Mouse (Mus musculus): ENCODE results near the gene Plcl2. TPM values are rescaled to one million over a fixed set of nuclear protein-coding genes. Genes with fewer than 3 reads are reported as not detected.

Plcl2 gene
- polyA plus RNA-seq, 1 experiment from 2014 or later: 1.1 TPM

DNA sequence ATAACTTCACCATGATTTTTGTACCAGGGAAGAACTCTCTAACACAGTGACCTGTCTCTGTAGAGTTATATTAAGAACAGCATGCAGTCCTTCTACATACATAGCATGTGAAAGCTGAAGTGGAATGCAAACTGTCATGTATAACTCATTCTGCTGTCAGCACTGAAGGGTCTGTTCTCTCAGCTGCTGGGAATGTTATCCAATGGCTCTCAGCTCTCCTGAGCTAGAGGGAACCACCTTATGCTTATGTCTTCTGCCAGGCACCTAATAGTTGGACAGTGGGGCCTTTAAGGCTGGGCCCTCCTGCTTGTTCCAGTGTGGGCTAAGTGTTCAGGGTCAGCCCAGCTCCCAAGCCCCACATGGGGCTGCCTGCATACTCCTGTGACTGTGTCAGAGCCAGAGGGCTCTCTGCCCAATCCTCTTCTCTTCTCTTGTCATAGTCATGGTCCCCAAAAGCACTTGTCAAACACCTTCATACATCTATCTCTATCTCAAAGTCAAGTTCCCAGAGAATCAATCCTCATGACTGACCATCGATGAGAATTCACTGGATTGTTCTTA lies 22.1 kb upstream of the Plcl2 start:
- Histone ChIP-seq H3K27me3 (no peaks in the 10 kb centered on the region), H3K4me2 (no peak overlapping the region), H3K9me3 (replicated peaks) (no peaks in the 10 kb centered on the region), H3K4me3 (replicated peaks) (no peak overlapping the region), H3K27ac (no peak overlapping the region), H3K4me1 (replicated peaks) (no peaks in the 10 kb centered on the region), H3K9ac (no peak overlapping the region), H3K36me3 (no peaks in the 10 kb centered on the region)
- no peak for DNase-seq
- 76% methylated on average over 1 of the region's 1 CpGs for WGBS (ENCODE audit: insufficient replicate concordance)
- no peak for ATAC-seq (ENCODE audit: low read depth)

DNA sequence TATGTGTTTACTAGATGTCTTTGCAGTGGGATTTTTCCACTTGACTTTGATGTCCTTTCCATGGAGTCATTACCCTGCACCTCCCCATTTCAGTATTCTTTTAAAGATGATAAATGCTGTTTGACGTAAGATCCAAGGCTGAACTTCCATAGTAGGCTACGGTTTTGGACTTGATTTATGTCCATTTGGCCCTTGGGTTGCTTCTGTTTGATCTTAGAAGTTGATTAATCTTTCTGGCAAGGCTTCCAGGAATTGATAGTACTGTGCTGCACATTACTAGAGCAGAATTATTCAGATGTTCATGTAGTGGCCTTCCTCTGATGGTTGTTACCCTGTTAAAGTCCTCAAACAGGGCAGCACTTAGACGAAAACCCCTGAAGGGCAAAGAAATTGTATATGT lies 21.5 kb upstream of the Plcl2 start:
- H3K27ac ChIP-seq: no peak overlapping the region
- H3K36me3 ChIP-seq: no peaks in the 10 kb centered on the region
- no peaks in the 10 kb centered on the region for H3K4me1 ChIP-seq (replicated peaks)
- no peak for ATAC-seq (ENCODE audit: low read depth)
- no peak for DNase-seq
- 81% methylated on average over 3 of the region's 3 CpGs for WGBS (ENCODE audit: insufficient replicate concordance)
- no peaks in the 10 kb centered on the region for H3K9me3 ChIP-seq (replicated peaks)
- H3K4me2 ChIP-seq: no peak overlapping the region
- H3K27me3 ChIP-seq: no peaks in the 10 kb centered on the region
- no peak overlapping the region for H3K9ac ChIP-seq
- no peak overlapping the region for H3K4me3 ChIP-seq (replicated peaks)

- no peaks in the 10 kb centered on the region for H3K4me1 ChIP-seq (replicated peaks)
- no peaks in the 10 kb centered on the region for H3K27me3 ChIP-seq
- no peaks in the 10 kb centered on the region for H3K36me3 ChIP-seq
- no peak overlapping the region for H3K4me2 ChIP-seq
- no peak overlapping the region for H3K27ac ChIP-seq
- DNase-seq (no peak), ATAC-seq (ENCODE audit: low read depth) (no peak)
- no peaks in the 10 kb centered on the region for H3K9me3 ChIP-seq (replicated peaks)
- WGBS (ENCODE audit: insufficient replicate concordance): 50% methylated on average over 3 of the region's 3 CpGs
- H3K9ac ChIP-seq: no peak overlapping the region
- H3K4me3 ChIP-seq (replicated peaks): no peak overlapping the region
These were observed 20.8 kb upstream of the Plcl2 start for GRCm38 (mm10) chr17:50488406-50488805.

DNA sequence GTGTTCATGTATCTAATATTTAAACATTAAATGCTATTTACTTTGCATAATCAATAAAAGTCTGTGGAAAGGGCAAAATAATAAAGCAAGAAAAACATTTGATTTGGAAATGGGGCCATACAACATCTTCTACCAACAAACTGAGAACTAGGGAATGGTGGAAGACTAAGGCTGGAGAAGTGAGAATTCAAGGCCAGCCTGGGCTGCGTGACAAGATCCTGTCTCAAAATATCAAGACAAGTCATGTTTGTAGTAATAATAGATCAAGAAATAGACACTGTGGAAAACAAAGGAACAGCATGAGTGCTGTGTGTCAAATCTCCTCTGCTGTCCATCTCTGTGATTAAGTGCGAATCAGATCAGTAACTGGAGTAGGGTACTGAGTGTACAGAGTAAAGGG lies 20.3 kb upstream of the Plcl2 start:
- Histone ChIP-seq H3K27ac (no peak overlapping the region), H3K4me1 (replicated peaks) (no peaks in the 10 kb centered on the region), H3K4me2 (no peak overlapping the region), H3K27me3 (no peaks in the 10 kb centered on the region), H3K36me3 (no peaks in the 10 kb centered on the region), H3K4me3 (replicated peaks) (no peak overlapping the region), H3K9ac (no peak overlapping the region), H3K9me3 (replicated peaks) (no peaks in the 10 kb centered on the region)
- 66% methylated on average over 2 of the region's 2 CpGs for WGBS (ENCODE audit: insufficient replicate concordance)
- ATAC-seq (ENCODE audit: low read depth): no peak
- no peak for DNase-seq

GRCm38 (mm10) chr17:50490644-50491430 lies 18.4 kb upstream of the Plcl2 start:
- Histone ChIP-seq H3K36me3 (no peaks in the 10 kb centered on the region), H3K9me3 (replicated peaks) (no peaks in the 10 kb centered on the region), H3K27ac (no peak overlapping the region), H3K27me3 (peaks cover 3% of the 10 kb centered on the region; the same call in 1 of the 2 replicates), H3K4me3 (replicated peaks) (no peak overlapping the region), H3K4me2 (no peak overlapping the region), H3K4me1 (replicated peaks) (no peaks in the 10 kb centered on the region), H3K9ac (no peak overlapping the region)
- DNase-seq (no peak), ATAC-seq (ENCODE audit: low read depth) (no peak)
- 60% methylated on average over 11 of the region's 11 CpGs for WGBS (ENCODE audit: insufficient replicate concordance)

GRCm38 (mm10) chr17:50491496-50491895 lies 17.7 kb upstream of the Plcl2 start:
- ATAC-seq (ENCODE audit: low read depth) (no peak), DNase-seq (no peak)
- no peaks in the 10 kb centered on the region for H3K9me3 ChIP-seq (replicated peaks)
- no peak overlapping the region for H3K27ac ChIP-seq
- H3K4me2 ChIP-seq: no peak overlapping the region
- no peaks in the 10 kb centered on the region for H3K36me3 ChIP-seq
- WGBS (ENCODE audit: insufficient replicate concordance): 71% methylated on average over 3 of the region's 3 CpGs
- H3K27me3 ChIP-seq: peaks cover 3% of the 10 kb centered on the region; the same call in 1 of the 2 replicates
- H3K4me1 ChIP-seq (replicated peaks): no peaks in the 10 kb centered on the region
- H3K4me3 ChIP-seq (replicated peaks): no peak overlapping the region
- H3K9ac ChIP-seq: no peak overlapping the region

DNA sequence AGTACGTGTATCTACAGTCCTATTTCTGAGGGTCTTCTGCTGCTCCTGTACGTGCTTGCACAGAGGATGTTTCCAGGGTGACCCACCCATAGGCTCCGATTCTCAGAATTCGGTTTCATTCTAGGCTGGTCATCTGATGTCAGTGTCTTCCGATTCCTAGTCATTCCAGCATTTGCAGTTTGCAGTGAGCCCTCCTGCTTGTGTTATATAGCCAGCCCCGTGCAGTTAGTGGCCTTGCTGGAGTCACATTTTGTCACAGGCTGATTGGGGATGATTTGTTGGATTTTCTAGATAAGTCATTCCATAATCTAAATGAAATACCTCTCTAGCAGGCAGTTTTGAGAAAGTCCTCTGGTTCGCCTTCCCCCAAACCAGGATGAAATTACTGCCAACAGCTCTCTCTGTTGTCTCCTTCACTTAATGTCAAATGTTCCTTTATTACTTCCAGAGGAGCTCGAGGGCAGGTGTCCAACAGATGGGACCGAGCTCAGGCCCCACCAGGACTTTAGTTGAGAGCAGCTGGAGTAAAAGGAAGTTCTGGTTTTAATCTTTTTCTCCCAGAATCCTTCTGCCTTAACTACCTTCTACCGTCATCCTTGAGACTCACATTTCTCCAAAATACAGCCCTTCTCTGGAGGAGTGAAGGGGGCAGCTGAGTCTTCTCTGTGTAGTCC lies 13.8 kb upstream of the Plcl2 start:
- Histone ChIP-seq H3K9ac (no peak overlapping the region), H3K27me3 (peaks cover 3% of the 10 kb centered on the region; the same call in 1 of the 2 replicates), H3K4me3 (replicated peaks) (no peak overlapping the region), H3K4me1 (replicated peaks) (no peaks in the 10 kb centered on the region), H3K9me3 (replicated peaks) (no peaks in the 10 kb centered on the region), H3K4me2 (no peak overlapping the region), H3K36me3 (no peaks in the 10 kb centered on the region), H3K27ac (no peak overlapping the region)
- WGBS (ENCODE audit: insufficient replicate concordance): 53% methylated on average over 10 of the region's 10 CpGs
- DNase-seq: no peak
- no peak for ATAC-seq (ENCODE audit: low read depth)

- Histone ChIP-seq H3K27ac (no peak overlapping the region), H3K4me3 (replicated peaks) (no peak overlapping the region), H3K9me3 (replicated peaks) (no peaks in the 10 kb centered on the region), H3K9ac (no peak overlapping the region), H3K27me3 (peaks cover 3% of the 10 kb centered on the region; the same call in 1 of the 2 replicates), H3K4me2 (no peak overlapping the region), H3K4me1 (replicated peaks) (no peaks in the 10 kb centered on the region), H3K36me3 (no peaks in the 10 kb centered on the region)
- 68% methylated on average over 7 of the region's 7 CpGs for WGBS (ENCODE audit: insufficient replicate concordance)
- DNase-seq (no peak), ATAC-seq (ENCODE audit: low read depth) (no peak)
These were observed 11.0 kb upstream of the Plcl2 start for GRCm38 (mm10) chr17:50498062-50498697.

- WGBS (ENCODE audit: insufficient replicate concordance): 56% methylated on average over 16 of the region's 16 CpGs
- Histone ChIP-seq H3K4me2 (no peak overlapping the region), H3K4me1 (replicated peaks) (no peaks in the 10 kb centered on the region)
These were observed 10.0 kb upstream of the Plcl2 start for GRCm38 (mm10) chr17:50499091-50499790.

DNA sequence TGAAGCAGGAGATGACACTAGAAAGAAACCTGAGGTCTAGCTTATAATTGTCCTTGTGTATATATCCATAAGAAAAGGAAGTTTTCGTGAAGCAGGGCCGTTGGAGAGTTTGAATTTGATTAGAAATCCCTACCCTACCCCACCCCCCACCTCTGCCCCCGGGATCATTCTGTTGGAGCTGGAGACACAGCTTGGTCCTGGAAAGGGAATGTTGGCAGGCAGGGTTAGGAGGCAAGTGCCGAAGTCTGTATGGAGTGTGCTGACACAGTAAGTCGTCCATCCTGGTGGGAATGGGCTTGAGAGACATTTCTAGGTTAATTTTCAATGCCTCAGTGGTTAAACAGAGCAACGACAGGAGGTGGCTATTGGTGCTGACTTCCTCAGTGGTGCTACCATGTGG lies 8.4 kb upstream of the Plcl2 start:
- DNase-seq (no peak), ATAC-seq (ENCODE audit: low read depth) (no peak)
- 65% methylated on average over 6 of the region's 6 CpGs for WGBS (ENCODE audit: insufficient replicate concordance)
- H3K9me3 ChIP-seq (replicated peaks): no peaks in the 10 kb centered on the region
- no peak overlapping the region for H3K4me3 ChIP-seq (replicated peaks)
- no peak overlapping the region for H3K9ac ChIP-seq
- H3K27ac ChIP-seq: no peak overlapping the region
- H3K4me1 ChIP-seq (replicated peaks): 0 out of 2 replicates have a peak, but pooled peaks cover 3% of the 10 kb centered on the region
- H3K4me2 ChIP-seq: no peak overlapping the region
- 0 out of 2 replicates have a peak, but pooled peaks cover under 1% of the 10 kb centered on the region for H3K27me3 ChIP-seq
- no peaks in the 10 kb centered on the region for H3K36me3 ChIP-seq

More at GRCm38 (mm10) chr17:50499091-50499790, 10.0 kb upstream of the Plcl2 start:
- no peak overlapping the region for H3K27ac ChIP-seq
- ATAC-seq (ENCODE audit: low read depth) (no peak), DNase-seq (no peak)
- no peaks in the 10 kb centered on the region for H3K36me3 ChIP-seq
- H3K9ac ChIP-seq: no peak overlapping the region
- H3K4me3 ChIP-seq (replicated peaks): no peak overlapping the region
- H3K9me3 ChIP-seq (replicated peaks): no peaks in the 10 kb centered on the region
- peaks cover 3% of the 10 kb centered on the region; the same call in 1 of the 2 replicates for H3K27me3 ChIP-seq

GRCm38 (mm10) chr17:50503075-50503474 lies 6.1 kb upstream of the Plcl2 start:
- ATAC-seq (ENCODE audit: low read depth) (no peak), DNase-seq (no peak)
- H3K36me3 ChIP-seq: no peaks in the 10 kb centered on the region
- peaks cover 6% of the 10 kb centered on the region; the same call in 1 of the 2 replicates for H3K4me1 ChIP-seq (replicated peaks)
- H3K9me3 ChIP-seq (replicated peaks): no peaks in the 10 kb centered on the region
- WGBS (ENCODE audit: insufficient replicate concordance): 73% methylated on average over 7 of the region's 7 CpGs
- H3K4me3 ChIP-seq (replicated peaks): no peak overlapping the region
- H3K27me3 ChIP-seq: peaks cover 8% of the 10 kb centered on the region
- no peak overlapping the region for H3K27ac ChIP-seq
- H3K4me2 ChIP-seq: no peak overlapping the region
- no peak overlapping the region for H3K9ac ChIP-seq

Measured in liver, embryonic 13.5 days (tissue).